Mouse (Mus musculus) testis, adult 2 months (tissue): Measurements from ENCODE around the gene Rxfp4. TPM values are rescaled to one million over a fixed set of nuclear protein-coding genes. Genes with fewer than 3 reads are reported as not detected.

ENCODE experiments used
- H3K27ac ChIP-seq: fragments of 200-500 bp; 2 replicates; pipeline ENCODE4 v1.5.1; 2012; ENCODE audit warnings: low read depth, low read length; ENCODE audit not compliant: control insufficient read depth, insufficient read depth
- H3K27me3 ChIP-seq: fragments of 200-500 bp; 2 replicates; pipeline ENCODE4 v1.6.1; 2012; ENCODE audit warnings: mild to moderate bottlenecking, low read length, moderate library complexity; ENCODE audit not compliant: control insufficient read depth, insufficient read depth
- H3K36me3 ChIP-seq: fragments of 200-500 bp; 2 replicates; pipeline ENCODE4 v1.6.1; 2012; ENCODE audit warnings: mild to moderate bottlenecking, low read length; ENCODE audit not compliant: control insufficient read depth, insufficient read depth
- H3K4me1 ChIP-seq: fragments of 200-500 bp; 2 replicates; pipeline ENCODE4 v1.6.1; 2012; ENCODE audit warnings: low read length; ENCODE audit not compliant: control insufficient read depth, insufficient read depth
- H3K4me3 ChIP-seq: fragments of 200-500 bp; 2 replicates; pipeline ENCODE4 v1.5.1; 2012; ENCODE audit warnings: low read depth, mild to moderate bottlenecking, low read length, moderate library complexity, mixed read lengths; ENCODE audit not compliant: control insufficient read depth
- CTCF ChIP-seq: fragments of 200-500 bp; IDR thresholded peaks from 2 replicates; pipeline ENCODE4 v1.5.1; 2012; ENCODE audit warnings: low read depth, mild to moderate bottlenecking, inconsistent platforms, low read length, moderate library complexity; ENCODE audit not compliant: control insufficient read depth, insufficient read depth, insufficient replicate concordance
- POLR2A ChIP-seq: fragments of 200-500 bp; IDR thresholded peaks from 2 replicates; pipeline ENCODE4 v1.6.1; 2012; ENCODE audit warnings: low read depth, mild to moderate bottlenecking, inconsistent platforms, low read length, moderate library complexity; ENCODE audit not compliant: control insufficient read depth
- polyA plus RNA-seq: library from polyadenylated mRNA; depleted of rRNA; stranded (reverse); fragments of >200 nt; gene quantifications from 2 replicates; pipeline ENCODE4 v1.2.3, GENCODE M21; 2012

Rxfp4 gene
- polyA plus RNA-seq, 1 experiment = not detected

GRCm38 (mm10) chr3:88664095-88664494 lies 11.2 kb upstream of the Rxfp4 start:
- no peak overlapping the region for H3K4me3 ChIP-seq
- TF ChIP-seq CTCF (no peak), POLR2A (no peak)
- no peaks in the 10 kb centered on the region for H3K36me3 ChIP-seq
- H3K27me3 ChIP-seq = no peaks in the 10 kb centered on the region
- no peaks in the 10 kb centered on the region for H3K4me1 ChIP-seq
- H3K27ac ChIP-seq = no peak overlapping the region

GRCm38 (mm10) chr3:88659798-88660197 lies 6.9 kb upstream of the Rxfp4 start:
- H3K36me3 ChIP-seq = no peaks in the 10 kb centered on the region
- peaks cover 3% of the 10 kb centered on the region; the same call in 1 of the 2 replicates for H3K4me1 ChIP-seq
- H3K27me3 ChIP-seq = no peaks in the 10 kb centered on the region
- H3K27ac ChIP-seq = no peak overlapping the region
- no peak for TF ChIP-seq CTCF
- no peak for TF ChIP-seq POLR2A
- no peak overlapping the region for H3K4me3 ChIP-seq

GRCm38 (mm10) chr3:88658441-88659127 lies 5.6 kb upstream of the Rxfp4 start:
- H3K27ac ChIP-seq = no peak overlapping the region
- H3K36me3 ChIP-seq = no peaks in the 10 kb centered on the region
- H3K27me3 ChIP-seq = no peaks in the 10 kb centered on the region
- H3K4me1 ChIP-seq = peaks cover 3% of the 10 kb centered on the region; the same call in 1 of the 2 replicates
- TF ChIP-seq CTCF (no peak), POLR2A (no peak)
- H3K4me3 ChIP-seq = no peak overlapping the region

GRCm38 (mm10) chr3:88655619-88656018 lies 2.7 kb upstream of the Rxfp4 start:
- Histone ChIP-seq H3K36me3 (no peaks in the 10 kb centered on the region), H3K27me3 (no peaks in the 10 kb centered on the region), H3K27ac (no peak overlapping the region), H3K4me3 (no peak overlapping the region), H3K4me1 (peaks cover 3% of the 10 kb centered on the region; the same call in 1 of the 2 replicates)
- TF ChIP-seq POLR2A (no peak), CTCF (no peak)

GRCm38 (mm10) chr3:88654621-88655020 lies 1.7 kb upstream of the Rxfp4 start:
- Histone ChIP-seq H3K27ac (no peak overlapping the region), H3K4me3 (no peak overlapping the region), H3K36me3 (no peaks in the 10 kb centered on the region), H3K27me3 (no peaks in the 10 kb centered on the region), H3K4me1 (peaks cover 3% of the 10 kb centered on the region; the same call in 1 of the 2 replicates)
- TF ChIP-seq POLR2A (no peak), CTCF (no peak)

GRCm38 (mm10) chr3:88653516-88654370 lies 801 bp upstream of the Rxfp4 start:
- Histone ChIP-seq H3K36me3 (no peaks in the 10 kb centered on the region), H3K4me1 (peaks cover 3% of the 10 kb centered on the region; the same call in 1 of the 2 replicates), H3K4me3 (no peak overlapping the region), H3K27me3 (no peaks in the 10 kb centered on the region), H3K27ac (no peak overlapping the region)
- TF ChIP-seq CTCF (no peak), POLR2A (no peak)
